Mouse (Mus musculus) ovary, adult 18-20 months (tissue): Measurements from ENCODE around the gene Lbhd2.

Experiments used
- DNase-seq: peaks from one replicate; pipeline ENCODE4 v3.0.0; 2022; ENCODE audit warnings: low spot score, mixed read lengths

Gene Lbhd2

DNA sequence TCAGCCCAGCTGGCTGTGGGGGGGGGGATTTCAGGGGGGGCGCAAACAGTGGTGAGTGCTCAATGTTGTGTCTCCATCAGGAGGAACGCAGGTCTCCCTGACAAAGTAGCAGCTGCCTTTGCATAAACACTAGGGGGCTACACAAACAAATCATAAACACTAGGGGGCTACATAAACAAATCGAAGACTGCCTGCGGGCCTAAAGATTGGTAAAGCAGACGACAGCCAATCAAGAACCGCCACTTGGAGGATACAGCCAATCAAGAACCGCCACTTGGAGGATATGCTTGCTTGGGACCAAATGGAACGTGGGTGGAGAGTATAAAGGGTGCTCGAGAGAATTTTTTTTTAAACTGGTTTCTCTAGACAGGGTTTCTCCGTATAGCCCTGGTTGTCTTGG is 1.7 kb upstream of the Lbhd2 start:
- no peak for DNase-seq

- no peak for DNase-seq
Observed at GRCm38 (mm10) chr12:111409583-111409982, 3.0 kb downstream of the Lbhd2 start.

GRCm38 (mm10) chr12:111411631-111412355 is 5.2 kb downstream of the Lbhd2 start:
- DNase-seq = no peak

GRCm38 (mm10) chr12:111412581-111413284 is 6.1 kb downstream of the Lbhd2 start:
- no peak for DNase-seq

DNA sequence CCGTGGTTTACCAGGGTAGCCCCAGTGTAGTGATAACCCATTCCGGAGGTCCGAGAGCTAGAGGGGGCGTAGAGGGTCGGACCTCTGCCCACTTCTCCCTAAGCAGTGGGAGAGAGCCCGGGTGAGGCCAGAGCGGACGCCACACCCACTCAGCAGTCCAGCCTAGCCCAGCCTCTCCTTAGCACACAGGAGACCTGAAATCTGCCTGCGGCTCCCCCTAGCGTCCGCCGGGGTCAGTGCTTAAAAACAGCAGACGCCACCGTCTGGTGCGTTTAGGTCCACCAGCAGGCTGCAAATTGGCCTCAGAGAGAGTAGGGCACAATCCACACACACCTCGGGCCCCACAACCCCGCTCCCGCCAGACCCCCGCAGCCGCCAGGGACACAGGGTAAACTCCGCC is 6.7 kb downstream of the Lbhd2 start:
- DNase-seq = peak; percentile 76

DNA sequence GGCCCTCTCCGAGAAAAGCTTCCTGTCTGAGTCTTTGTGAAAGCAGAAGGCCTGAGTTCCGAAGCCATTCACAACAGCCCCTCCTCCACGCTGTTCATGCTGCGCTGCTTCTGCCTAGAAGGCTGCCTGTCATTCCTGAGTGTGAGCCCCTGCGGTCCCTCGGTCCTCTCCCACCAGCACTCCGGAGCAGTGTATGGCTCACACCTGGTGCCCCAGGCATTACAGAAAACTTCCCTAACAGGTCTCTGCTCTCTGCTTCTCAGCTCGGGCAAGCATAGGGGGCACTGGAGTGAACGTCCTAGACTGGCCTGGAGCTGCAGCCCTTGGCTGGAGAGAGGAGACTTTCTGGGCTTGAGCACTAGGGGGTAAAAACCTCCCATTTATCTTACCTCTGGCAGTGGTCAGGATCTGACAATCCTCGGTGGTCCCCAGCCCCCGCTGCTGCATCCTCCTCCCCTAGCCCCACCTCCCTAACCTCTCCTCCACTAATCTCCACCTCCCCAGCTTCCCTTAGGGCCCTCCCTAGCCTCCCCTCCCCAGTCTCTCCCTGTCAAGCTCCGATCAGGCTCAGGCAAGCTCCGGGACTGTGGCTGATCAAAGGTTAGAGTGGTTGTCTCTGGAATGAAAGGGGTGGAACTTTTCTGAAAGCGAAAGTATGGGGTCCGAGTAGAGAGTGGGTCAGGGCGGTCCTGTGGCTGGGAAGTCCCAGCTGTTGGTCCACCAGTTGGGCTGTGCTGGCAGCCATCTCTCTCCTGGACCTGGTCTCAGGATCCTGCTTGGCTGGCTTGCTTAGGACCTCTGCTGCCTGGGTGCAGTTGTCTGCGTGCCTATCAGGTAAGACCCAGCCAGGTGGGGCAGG is 10.5 kb downstream of the Lbhd2 start, which contains the start of gene Exoc3l4:
Exoc3l4 (plus strand) TSS at position 97 of the 859 bp plus-strand sequence.
- DNase-seq = no peak

DNA sequence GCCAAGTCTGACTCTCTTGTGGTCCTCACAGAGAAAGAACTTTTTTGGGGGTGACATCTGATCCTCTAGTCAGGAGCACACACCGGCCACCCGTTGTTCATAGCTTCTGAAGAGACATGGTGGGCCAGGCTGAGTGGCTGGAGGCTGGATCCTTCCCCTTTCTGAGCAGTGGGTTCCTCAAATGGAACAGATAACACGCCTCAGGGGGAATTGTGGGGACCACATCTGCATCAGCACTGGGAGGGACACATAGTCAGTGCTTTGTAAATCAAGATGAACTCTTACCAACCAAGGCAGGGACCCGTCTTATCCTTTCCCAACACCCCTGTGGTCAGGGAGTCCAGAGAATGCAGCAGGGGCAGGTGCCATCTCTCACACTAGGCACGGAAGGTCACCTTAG is 13.3 kb downstream of the Lbhd2 start:
- DNase-seq = no peak

GRCm38 (mm10) chr12:111420946-111421709 is 14.5 kb downstream of the Lbhd2 start:
- no peak for DNase-seq

DNA sequence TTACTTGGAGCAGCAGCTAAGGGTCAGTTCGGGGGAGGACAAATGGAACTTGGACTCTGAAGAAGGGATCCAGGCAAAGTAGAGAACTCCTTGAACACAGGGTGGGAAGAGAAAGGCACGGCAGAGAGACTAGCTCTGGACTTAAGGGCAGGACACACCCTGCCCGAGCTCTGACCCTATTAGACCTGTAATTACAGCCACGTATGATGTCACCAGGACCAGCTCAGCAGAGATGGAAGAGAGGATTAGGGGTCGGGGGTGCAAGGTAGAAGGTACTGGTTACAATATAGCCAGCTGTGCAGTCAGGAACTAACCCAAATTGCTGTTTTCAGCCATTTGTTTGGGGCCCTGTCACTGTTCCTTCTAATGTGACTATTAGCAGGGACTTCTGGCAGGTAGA is 16.2 kb downstream of the Lbhd2 start:
- DNase-seq = no peak

DNA sequence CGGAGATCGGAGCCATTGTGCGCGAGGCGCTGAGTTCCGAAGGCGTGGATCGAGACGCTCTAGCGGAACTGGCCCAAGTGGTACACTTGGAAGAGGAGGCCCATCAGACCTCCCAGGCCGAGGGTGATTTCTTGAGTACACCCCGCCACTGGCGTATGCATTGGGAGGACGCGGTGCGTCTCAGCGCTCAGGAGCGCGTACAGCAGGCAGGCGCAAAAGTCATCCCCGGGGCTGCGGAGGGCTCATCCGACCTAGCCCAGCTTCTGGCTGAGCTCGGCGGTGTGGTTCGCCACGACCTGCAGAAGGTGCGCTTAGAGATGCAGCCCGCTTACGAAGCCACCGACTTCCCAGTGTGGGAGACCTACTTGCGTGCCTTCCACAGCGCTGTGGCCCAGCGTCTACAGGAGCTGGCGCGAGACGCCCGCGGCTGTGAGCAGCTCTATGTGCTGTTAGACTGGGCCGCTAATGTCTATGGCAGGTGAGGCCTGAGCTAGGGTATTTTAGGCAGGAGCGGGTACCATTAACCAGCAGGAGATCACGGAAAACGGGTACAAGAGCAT is 17.0 kb downstream of the Lbhd2 start:
- no peak for DNase-seq

- no peak for DNase-seq
Observed at GRCm38 (mm10) chr12:111424547-111424946, 17.9 kb downstream of the Lbhd2 start.

DNA sequence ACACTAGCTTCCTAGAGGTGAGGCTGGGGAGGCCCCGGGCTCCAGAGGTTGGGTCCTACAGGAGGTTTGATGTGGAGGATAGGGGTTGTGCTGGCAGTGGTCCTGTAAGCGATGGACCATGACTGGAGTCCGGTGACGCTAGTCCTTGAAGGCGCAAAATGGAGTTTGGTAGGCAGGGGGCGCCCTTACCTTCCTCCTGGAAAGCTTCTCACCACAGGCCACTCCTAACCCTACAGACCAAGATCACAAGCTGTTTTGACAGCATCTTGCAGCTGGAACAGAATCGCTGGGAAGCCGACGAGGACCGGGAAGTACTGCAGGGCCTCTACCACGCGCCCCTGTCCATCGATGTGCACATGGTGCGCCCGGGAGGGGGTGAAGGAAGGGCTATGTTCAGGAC is 18.6 kb downstream of the Lbhd2 start:
- DNase-seq = peak; percentile 59

DNA sequence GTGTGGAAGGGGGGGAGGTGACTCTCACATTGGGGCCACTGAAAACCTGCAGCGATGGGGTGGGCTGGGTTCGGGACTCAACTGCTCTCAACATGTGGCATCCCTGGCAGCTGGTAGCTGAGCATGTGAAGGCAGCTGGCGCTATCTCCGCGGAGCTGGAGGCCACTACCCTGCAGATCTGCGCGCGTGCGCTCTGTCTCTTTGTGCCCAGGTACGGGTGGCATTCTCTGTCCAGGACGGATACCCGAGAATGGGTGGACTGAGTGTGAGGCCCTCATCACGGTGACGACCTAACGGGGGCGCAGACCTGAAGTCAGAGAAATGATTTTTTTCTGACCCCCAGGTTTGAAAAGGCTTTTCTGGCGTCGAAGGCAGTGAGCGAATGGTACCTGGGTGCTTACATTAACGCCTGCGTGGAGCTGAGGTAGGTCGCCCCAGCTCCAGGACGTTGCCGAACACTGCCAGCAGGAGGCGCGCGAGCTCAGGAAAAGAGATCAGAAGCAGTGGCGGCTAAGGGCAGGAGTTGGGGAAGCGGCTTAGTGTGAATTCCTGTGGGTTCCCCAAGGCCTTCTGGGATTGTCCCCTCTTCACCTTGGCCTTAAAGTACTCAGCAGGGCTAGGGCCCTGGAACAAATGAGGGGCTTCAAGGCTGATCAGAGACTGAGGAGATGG is 19.3 kb downstream of the Lbhd2 start:
- peak; percentile 70 for DNase-seq

DNA sequence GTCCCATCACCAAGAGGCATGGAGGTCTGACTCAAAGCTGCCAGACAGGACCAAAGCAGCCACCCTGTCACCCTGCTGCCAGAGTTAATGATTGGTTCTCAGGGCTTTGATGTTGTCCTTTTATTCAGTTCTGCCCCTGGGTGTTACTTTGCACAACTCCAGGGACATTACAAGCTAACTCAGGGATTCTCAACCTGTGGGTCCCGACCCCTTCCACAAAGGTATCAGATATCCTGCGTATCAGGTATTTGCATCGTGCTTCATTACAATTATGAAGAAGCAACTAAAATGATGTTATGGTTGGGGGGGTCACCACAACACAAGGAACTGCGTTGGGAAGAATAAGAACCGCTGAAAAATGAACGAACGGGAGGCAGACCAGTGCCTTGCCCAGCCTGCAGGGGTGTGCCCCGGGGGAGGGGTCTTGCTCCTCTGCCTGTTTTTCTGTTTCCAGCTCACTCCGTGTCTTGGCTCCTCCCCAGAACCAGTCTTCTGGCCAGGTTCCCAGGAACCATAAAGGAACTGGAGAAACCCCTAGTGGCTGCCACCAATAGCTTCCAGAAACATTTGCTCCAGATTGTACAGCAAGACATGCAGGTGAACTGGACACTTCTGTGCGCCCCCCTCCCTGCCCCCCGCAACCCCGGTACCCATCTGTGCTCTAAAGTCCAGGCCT is 21.0 kb downstream of the Lbhd2 start:
- no peak for DNase-seq

DNA sequence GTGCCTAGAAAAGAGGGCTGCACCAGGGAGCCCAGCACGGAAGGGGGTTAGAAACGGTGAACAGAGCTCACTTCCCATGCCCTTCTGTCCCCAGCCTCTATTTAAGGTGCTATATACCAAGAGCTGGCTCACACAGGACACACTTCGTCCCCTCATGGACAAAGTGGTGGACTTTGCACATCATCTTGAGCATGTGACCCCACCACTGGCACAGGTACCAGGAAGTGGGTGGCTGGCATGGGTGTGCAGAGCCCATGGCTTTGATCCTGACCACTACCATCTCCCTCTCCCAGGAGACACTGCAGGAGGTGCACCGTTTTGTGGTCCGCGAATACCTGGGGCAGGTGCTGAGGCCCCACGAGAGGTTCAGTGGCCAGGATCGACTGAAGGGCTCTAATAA is 21.8 kb downstream of the Lbhd2 start:
- DNase-seq = no peak

DNA sequence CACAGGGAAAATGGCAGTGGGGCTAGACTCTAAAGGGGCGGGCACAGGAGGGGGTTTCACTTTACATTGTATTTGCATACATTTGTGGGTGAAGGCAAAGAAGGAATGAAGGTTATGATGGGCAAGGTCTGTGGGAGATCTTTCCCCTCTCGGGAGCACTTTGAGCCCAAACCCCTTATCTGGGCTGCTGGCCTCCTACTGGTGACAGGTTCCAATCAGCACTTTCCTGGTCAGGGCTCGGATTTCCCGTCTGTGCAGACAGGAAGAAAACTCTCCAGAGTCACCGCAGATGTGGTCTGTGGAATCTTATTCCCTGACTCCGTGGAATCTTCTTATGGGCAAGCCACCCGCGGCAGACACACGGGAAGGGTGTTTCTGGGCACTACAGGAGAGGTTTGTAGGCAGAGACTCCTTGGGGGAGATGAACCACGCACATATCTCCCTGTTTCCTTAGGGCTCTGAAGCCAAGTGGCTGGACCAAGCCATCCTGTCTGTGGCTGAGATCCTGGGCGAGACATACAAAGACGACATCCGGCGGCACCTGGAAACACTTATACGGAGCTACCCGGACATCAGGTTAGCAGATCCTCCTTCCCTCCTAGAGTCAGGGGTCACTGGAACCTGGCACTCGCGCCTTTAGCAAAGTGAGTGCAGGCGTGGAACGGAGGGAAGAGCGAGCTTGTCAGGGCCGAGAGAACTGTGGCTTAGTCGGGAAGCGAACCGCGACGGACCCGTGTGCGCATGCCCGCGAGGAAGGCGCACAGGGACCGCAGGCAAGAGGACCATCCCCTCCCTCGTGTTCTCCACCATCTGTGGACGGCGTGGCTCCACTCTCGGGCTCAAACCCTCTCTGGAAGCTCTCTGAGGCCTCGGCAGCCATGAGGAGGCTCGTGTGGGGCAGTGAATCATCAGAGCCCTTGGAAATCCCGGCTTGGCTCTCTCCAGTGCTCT is 22.6 kb downstream of the Lbhd2 start:
- no peak for DNase-seq

GRCm38 (mm10) chr12:111430049-111430867 is 23.6 kb downstream of the Lbhd2 start:
- no peak for DNase-seq
